8 mouse cellular contexts compared by ENCODE assay signal in the genomic region with DNA sequence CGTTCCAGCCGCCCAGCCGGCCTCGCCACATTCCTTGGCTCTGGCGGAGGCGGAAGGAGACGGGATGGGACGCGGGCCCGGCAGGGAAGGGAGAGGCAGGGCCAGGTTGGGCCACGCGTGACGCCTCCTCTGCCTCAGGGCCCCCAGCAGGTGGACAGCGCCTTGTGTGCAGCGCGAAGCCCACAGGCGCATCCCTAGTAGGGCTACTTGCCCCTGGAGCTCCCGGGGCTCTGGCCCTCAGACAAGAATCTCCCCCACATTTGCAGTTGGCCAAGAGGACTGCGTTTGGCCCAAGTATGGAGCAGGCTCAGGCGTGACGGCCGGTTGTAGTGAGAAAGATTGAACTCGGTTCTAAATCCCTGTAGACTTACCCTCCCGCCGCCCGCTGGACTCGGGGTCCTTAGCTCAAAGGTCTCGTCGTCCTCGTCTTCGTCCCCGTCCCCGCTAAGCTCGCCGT. TPM values are rescaled to one million over a fixed set of nuclear protein-coding genes. Genes with fewer than 3 reads are reported as not detected.
A peak's percentile ranks its signal among the peaks of the same experiment; 100 is the strongest.
DNase-seq lines count a peak whose midpoint lies in the region; ATAC-seq lines count a peak whose summit lies in the region.

Cntnap1 (plus strand) TSS at position 170 of the 457 bp plus-strand sequence.

- H3K9me3 ChIP-seq in intestine, embryonic 16.5 days (ENCODE audit: control insufficient read depth, low read length) = no peaks in the 10 kb centered on the region
- no peaks in the 10 kb centered on the region for H3K9me3 ChIP-seq in limb, embryonic 15.5 days
- no peaks in the 10 kb centered on the region for H3K9me3 ChIP-seq in neural tube, embryonic 13.5 days

- peak within 1 kb of the TSS; percentile 82 for H3K4me3 ChIP-seq in brown adipose tissue, adult 24 weeks (ENCODE audit: insufficient read depth, low read depth, low read length)
- H3K4me3 ChIP-seq in intestine, embryonic 16.5 days (ENCODE audit: low read length) = peak within 1 kb of the TSS; percentile 69
- peak within 1 kb of the TSS; percentile 73 for H3K4me3 ChIP-seq in limb, embryonic 15.5 days
- peak within 1 kb of the TSS; percentile 63 for H3K4me3 ChIP-seq in neural tube, embryonic 13.5 days

- 0 out of 2 replicates have a peak, but pooled peaks cover 8% of the 10 kb centered on the region for H3K27me3 ChIP-seq in intestine, embryonic 16.5 days (replicated peaks; ENCODE audit: control insufficient read depth, insufficient read depth, low read length)
- peaks cover 67% of the 10 kb centered on the region for H3K27me3 ChIP-seq in limb, embryonic 15.5 days
- H3K27me3 ChIP-seq in neural tube, embryonic 13.5 days = peaks cover 65% of the 10 kb centered on the region

- peak within 1 kb of the TSS; percentile 81 for H3K27ac ChIP-seq in brown adipose tissue, adult 24 weeks (replicated peaks; ENCODE audit: low read depth, low read length)
- peak within 1 kb of the TSS; percentile 88 for H3K27ac ChIP-seq in intestine, embryonic 16.5 days (ENCODE audit: low read length)
- peak within 1 kb of the TSS; percentile 82 for H3K27ac ChIP-seq in limb, embryonic 15.5 days
- peak within 1 kb of the TSS; percentile 79 for H3K27ac ChIP-seq in neural tube, embryonic 13.5 days (replicated peaks)

- peaks cover 11% of the 10 kb centered on the region for H3K4me1 ChIP-seq in brown adipose tissue, adult 24 weeks (ENCODE audit: control insufficient read depth, insufficient read depth, insufficient read length, low read length)
- H3K4me1 ChIP-seq in intestine, embryonic 16.5 days (ENCODE audit: control insufficient read depth, insufficient read depth, low read length) = peaks cover 48% of the 10 kb centered on the region
- H3K4me1 ChIP-seq in limb, embryonic 15.5 days = peaks cover 69% of the 10 kb centered on the region
- peaks cover 73% of the 10 kb centered on the region for H3K4me1 ChIP-seq in neural tube, embryonic 13.5 days (replicated peaks)

- peak within 1 kb of the TSS; percentile 95 for H3K4me2 ChIP-seq in intestine, embryonic 16.5 days (ENCODE audit: low read depth, low read length)
- H3K4me2 ChIP-seq in limb, embryonic 15.5 days = peak within 1 kb of the TSS; percentile 89
- peak within 1 kb of the TSS; percentile 76 for H3K4me2 ChIP-seq in neural tube, embryonic 13.5 days

- under 1% methylated on average over 35 of the region's 35 CpGs for WGBS in intestine, embryonic 16.5 days
- WGBS in limb, embryonic 15.5 days = under 1% methylated on average over 35 of the region's 35 CpGs
- 2% methylated on average over 35 of the region's 35 CpGs for WGBS in neural tube, embryonic 13.5 days

- peak within 1 kb of the TSS; percentile 77 for H3K9ac ChIP-seq in intestine, embryonic 16.5 days (ENCODE audit: low read depth, low read length)
- H3K9ac ChIP-seq in limb, embryonic 15.5 days = peak within 1 kb of the TSS; percentile 68
- H3K9ac ChIP-seq in neural tube, embryonic 13.5 days = peak within 1 kb of the TSS; percentile 78

- no peak for ATAC-seq in intestine, embryonic 16.5 days
- no peak for ATAC-seq in limb, embryonic 15.5 days (ENCODE audit: insufficient number of reproducible peaks, low FRiP score, low TSS enrichment, low read depth)
- ATAC-seq in neural tube, embryonic 13.5 days (ENCODE audit: low read depth) = no peak
- no peak for ATAC-seq in CD4-positive, CD25-positive, alpha-beta regulatory T cell, adult 4 months

- peaks cover 18% of the 10 kb centered on the region for H3K36me3 ChIP-seq in intestine, embryonic 16.5 days (ENCODE audit: control insufficient read depth, insufficient read depth, low read length)
- H3K36me3 ChIP-seq in limb, embryonic 15.5 days = peaks cover 27% of the 10 kb centered on the region
- peaks cover 24% of the 10 kb centered on the region for H3K36me3 ChIP-seq in neural tube, embryonic 13.5 days

- DNase-seq in heart, adult 11 months = peak; percentile 98
- DNase-seq in heart, adult 8-10 months (ENCODE audit: low spot score) = no peak
- peak; percentile 79 for DNase-seq in gastrocnemius, postnatal 10 days

RNA-seq across cellular contexts. Expression of gene Cntnap1, which starts in this region (rescaled TPM):
- 1 to 10 TPM; 1.1 to 2.9 (median 1.5) TPM for total RNA-seq in heart, adult 8-10 months (2022)
- 7.2 and 11.2 TPM in 2 replicates for polyA plus RNA-seq in brown adipose tissue, adult 24 weeks (2012; ENCODE audit: insufficient read depth, insufficient read length, missing spikeins)
- 1 to 10 TPM; 4.2 to 4.3 TPM for total RNA-seq in gastrocnemius, postnatal 10 days (2021)
- 0.86 and 0.87 TPM in 2 replicates for polyA plus RNA-seq in intestine, embryonic 16.5 days (2015; fragmentation: Nextera tagmentation; extraction: Ambion mirVana)
- 1.2 and 1.4 TPM in 2 replicates for polyA plus RNA-seq in limb, embryonic 15.5 days (2015; fragmentation: Nextera tagmentation; extraction: Ambion mirVana)
- polyA plus RNA-seq in neural tube, embryonic 13.5 days (2015; fragmentation: Nextera tagmentation; extraction: Ambion mirVana) = 4.6 and 5.1 TPM in 2 replicates
- under 1 TPM in 1 of 2 experiments, not detected in 1; 0.17 TPM for polyA plus RNA-seq in CD4-positive, CD25-positive, alpha-beta regulatory T cell, adult 4 months (2017; shearing (Covaris generic))
